Mouse (Mus musculus): ENCODE measurements around the gene Cd4.

Gene Cd4

DNA sequence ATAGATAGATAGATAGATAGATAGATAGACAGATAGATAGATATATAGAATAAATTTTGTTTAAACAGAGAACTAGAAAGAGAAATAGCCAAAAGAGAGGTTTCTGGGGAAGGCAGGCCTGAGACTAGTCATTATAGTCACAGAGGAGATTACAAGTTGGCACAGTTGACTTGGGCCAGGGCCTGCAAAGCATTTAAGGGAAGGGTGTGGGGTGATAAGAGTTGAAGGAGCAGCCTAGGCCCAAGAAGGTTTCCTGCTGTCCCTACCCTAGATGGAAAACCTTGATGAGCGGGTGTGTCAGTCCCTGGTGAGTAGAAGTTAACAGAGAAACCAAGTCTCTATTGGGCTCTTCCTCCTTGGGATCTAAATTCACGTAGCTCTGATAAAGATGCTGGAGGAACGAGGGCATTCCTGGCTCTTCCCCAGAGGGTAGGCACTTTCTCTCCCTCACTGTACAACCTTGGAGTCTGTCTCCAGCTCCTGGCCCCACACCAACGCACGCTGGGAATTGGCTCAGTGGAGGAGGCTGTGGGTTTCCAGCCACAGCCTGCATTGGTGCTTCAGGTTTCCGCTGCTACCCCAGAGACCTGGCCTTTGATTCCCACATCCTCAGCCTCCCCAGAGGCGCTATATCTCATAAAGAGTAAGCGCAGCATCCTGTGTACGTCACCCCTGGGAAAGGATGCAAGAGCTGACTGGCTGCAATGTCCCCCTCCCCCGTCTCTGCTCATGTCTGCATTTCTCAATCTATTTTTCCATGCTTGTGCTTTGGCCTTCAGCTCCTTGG lies 3.1 kb downstream of the Cd4 start:
- no peak for DNase-seq (ENCODE audit: low spot score in 2 of 2)

GRCm38 (mm10) chr6:124883351-124883750 lies 4.7 kb downstream of the Cd4 start:
- DNase-seq (ENCODE audit: low spot score in 2 of 2): no peak

DNA sequence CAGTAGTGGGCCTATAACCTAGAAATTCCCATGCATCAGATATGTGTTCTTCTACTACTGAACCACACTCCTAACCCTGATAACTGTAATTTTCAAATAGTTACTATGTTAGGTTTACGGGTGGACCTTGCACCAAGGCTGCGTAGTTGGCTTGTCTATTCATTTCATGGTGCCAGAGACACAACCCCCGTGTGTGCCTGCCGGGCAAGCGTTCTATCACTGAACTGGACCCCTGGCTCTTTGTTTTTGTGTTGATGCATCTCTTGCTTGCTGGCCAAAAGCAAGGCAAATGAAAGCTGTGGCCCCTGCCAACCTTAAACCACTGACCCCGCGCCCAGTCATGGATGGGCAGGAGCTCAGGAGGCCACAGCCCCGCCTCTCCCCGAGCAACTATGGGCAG lies 6.2 kb downstream of the Cd4 start:
- DNase-seq (ENCODE audit: low spot score in 2 of 2): no peak

DNA sequence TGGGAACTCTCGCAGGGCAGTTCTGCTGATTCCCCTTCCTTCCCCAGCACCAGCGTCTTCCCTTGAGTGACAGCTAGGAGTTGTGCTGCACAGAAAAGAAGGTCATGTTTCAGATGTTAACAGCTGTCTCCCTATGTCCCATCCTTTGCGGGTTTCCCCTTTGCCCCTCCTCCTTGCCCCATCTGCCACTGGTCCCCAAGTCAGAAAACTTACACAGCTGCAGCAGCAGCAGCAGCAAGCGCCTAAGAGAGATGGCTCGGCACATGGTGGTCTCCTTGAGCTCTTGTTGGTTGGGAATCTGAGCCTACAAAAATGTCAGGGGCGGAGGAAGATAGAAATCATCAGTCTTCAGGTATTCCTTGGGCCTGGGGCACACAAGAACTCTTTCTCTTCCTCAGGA lies 8.6 kb downstream of the Cd4 start:
- no peak for DNase-seq (ENCODE audit: low spot score in 2 of 2)

GRCm38 (mm10) chr6:124874348-124874747 lies 13.7 kb downstream of the Cd4 start:
- no peak for DNase-seq (ENCODE audit: low spot score in 2 of 2)

- no peak for DNase-seq (ENCODE audit: low spot score in 2 of 2)
Observed at GRCm38 (mm10) chr6:124866560-124866959, 21.5 kb downstream of the Cd4 start.

DNA sequence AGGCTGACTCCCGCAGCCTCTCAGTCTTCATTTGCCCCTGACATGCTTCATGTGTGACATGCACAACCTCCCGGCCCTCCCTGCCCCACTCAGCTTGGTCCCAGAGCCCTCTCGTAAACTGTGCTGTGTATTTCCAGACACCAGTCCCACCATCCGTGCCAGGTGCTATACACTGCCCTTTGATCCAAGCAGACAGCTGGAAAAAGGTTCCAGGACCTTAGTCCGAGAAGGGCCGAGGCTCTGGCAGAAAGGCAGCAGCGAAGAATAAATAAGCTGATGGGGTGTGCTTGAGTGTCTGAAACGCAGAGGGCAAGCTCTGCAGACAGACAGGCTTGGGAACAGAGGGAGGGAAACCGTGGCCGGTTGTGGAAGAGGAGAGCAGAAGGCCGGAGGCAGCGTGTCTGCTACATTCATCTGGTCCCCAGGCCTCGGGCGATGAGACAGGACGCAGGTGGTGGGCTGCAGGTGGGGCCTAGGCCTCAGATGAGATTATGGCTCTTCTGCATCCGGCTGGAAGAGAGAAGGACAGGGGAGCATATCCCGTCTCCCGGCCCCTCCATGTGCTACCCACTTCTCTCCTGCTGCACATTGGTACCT lies 22.2 kb downstream of the Cd4 start:
- DNase-seq (ENCODE audit: low spot score in 2 of 2): no peak

- DNase-seq (ENCODE audit: low spot score in 2 of 2): no peak
Observed at GRCm38 (mm10) chr6:124863658-124864298, 24.2 kb downstream of the Cd4 start, which contains the start of gene Gpr162. TSS of gene Gpr162 (minus strand) at chr6:124863983.

- no peak for DNase-seq (ENCODE audit: low spot score in 2 of 2)
Observed at GRCm38 (mm10) chr6:124863125-124863657, 24.8 kb downstream of the Cd4 start.

GRCm38 (mm10) chr6:124862406-124863124 lies 25.5 kb downstream of the Cd4 start:
- no peak for DNase-seq (ENCODE audit: low spot score in 2 of 2)

DNA sequence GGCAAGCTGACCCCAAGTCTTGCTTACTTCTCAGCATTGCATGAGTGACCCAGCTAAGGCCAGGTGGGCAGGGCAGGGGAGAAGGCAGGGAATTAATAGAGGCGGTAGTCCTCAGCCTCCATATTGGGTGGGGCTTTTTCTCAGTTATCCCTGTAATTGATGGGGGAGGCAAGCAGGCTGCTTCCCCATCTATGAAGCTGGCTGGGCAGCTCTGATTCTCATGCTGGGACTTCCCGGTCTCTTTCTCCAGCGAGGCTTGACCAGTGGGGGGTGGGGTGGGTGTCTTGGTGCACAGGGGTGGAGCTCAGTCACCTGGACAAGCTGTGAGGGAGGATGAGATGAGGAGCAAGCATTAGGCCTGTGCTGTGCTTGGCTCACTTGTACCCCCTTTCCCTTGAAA lies 26.2 kb downstream of the Cd4 start:
- DNase-seq (ENCODE audit: low spot score in 2 of 2): no peak

GRCm38 (mm10) chr6:124861266-124861665 lies 26.8 kb downstream of the Cd4 start:
- no peak for DNase-seq (ENCODE audit: low spot score in 2 of 2)

DNA sequence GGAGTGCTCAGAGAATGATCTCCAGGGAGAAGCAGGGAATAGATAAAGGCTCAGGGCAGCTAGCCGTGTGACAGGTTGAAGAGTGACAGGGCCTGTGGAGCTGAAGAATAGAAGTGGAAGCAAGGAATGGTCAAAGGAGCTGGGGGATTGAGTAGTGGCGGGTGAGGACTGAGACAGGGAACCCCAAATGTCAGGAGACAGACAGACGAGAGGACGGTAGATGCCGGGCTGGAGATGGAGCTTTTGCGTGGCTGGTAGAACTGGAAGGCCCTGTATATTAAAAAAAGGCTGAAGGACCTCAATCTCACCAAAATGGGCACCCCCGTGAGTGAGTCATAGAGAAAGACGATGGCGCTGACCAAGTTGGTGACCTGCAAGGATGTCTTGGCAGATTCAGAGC lies 27.5 kb downstream of the Cd4 start:
- no peak for DNase-seq (ENCODE audit: low spot score in 2 of 2)

GRCm38 (mm10) chr6:124859725-124860124 lies 28.3 kb downstream of the Cd4 start:
- DNase-seq (ENCODE audit: low spot score in 2 of 2): peak; percentile 81 to 93

DNA sequence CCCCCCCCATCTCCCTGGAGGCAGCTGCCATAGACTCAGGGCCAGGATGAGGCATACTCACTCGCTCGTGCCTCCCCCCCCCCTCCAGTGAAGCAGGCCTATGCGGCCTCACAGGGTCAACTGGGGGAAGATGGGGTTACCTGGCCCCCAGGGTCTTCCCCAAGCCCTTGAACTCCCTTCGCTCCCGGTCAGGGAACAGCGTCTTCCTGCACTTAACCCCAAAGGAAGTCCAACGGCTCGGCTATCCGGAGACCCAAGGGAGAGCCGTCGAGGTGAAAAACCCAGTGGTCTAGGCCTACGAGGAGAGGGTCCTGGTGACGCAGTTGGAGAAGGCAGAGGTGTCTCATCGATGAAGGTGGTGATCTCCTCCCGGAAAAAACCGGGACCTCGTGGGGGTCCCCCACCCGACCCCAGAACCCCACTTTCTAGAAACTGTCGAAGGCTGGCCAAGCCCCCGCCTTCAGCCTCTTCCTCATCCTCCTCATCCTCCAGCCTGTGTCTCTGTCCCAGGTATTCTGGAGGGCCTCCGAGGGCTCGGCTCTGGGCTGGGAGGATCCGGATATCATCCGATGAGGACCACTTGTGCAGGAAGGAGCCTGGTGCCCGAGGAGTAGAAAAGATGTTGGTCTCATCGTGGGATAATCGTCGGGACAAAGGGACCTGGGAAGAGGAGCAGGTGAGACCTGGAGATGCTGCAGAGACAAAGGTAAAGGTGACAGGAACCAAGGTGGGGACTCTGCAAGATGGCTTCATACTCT lies 29.3 kb downstream of the Cd4 start:
- DNase-seq (ENCODE audit: low spot score in 2 of 2): peak in 1 of 2 experiments; percentile 60

GRCm38 (mm10) chr6:124857840-124858530 lies 30.0 kb downstream of the Cd4 start:
- DNase-seq (ENCODE audit: low spot score in 2 of 2): no peak

DNA sequence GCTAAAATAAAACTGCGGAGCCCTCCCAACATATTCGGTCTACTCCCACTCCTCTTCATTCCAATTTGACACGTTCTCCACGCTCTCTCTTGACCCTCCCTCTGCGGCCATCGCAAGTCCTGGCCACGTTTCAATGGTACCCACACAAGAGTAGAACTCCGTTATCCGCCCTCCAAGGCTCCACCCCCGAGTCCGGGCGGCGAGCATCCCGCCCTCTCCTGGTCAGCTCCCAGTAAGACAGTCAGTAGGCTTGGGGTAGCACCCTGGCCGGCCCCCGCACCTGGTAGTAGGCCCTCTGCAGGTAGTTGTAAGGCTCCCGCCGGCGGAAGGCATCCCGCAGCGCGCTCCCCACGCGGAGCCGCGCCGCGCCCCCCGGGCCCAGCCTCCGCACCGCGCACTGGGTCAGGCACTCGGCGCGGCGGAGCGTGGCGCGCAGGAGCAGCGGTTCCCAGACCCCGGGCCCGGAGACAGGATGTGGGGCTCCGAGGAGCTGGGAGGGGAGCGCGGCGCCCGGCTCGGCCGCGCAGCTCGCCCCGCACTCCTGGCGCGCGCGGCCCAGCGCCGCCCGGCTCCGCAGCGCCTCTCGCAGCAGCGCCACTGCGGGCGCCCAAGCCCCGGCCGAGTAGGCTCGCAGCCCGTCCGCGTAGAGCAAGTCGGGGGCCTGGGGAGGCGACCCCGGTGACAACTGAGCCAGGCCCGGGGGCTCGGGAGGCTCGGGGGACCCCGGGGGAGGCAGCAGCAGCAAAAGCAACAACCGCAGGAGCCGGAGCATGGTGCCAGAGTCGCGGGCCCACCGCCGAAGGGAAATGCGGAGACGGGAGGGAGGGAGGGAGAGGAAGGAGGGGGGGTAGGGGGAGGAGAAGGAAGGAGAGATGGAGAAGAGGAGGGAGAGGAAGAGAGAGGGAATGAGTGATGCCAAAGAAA lies 30.8 kb downstream of the Cd4 start, which contains the start of gene P3h3:
Gene P3h3 (minus strand): TSS at position 837 of the 924 bp plus-strand sequence.
- peak; percentile 69 to 84 for DNase-seq (ENCODE audit: low spot score in 2 of 2)

DNA sequence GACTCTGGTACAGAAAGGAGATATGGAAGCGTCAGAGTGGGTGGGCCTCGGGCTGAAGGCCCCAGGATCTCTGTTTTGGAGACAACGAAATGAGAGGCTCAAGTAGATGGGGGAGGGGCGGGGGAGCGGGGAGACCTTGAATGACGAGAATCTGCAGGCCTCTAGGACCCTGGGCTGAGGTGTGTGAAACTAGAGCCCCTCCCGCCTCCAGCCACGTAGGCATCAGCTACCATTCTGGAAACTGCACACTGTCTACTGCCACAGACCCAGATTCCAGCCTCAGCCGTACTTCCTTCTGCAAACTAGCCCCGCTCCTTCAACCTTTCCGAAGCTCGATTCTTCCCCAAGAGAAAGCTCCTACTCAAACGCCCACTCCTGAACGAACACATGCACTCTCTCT lies 31.7 kb downstream of the Cd4 start:
- DNase-seq (ENCODE audit: low spot score in 2 of 2): no peak

- no peak for DNase-seq (ENCODE audit: low spot score in 2 of 2)
Observed at GRCm38 (mm10) chr6:124854647-124855046, 33.4 kb downstream of the Cd4 start.
